Mouse (Mus musculus): ENCODE measurements around the gene Ankrd23.

Gene Ankrd23

GRCm38 (mm10) chr1:36545845-36546600 is 9.3 kb upstream of the Ankrd23 start:
- DNase-seq (ENCODE audit: low spot score in 2 of 2): peak; percentile 22 to 38

DNA sequence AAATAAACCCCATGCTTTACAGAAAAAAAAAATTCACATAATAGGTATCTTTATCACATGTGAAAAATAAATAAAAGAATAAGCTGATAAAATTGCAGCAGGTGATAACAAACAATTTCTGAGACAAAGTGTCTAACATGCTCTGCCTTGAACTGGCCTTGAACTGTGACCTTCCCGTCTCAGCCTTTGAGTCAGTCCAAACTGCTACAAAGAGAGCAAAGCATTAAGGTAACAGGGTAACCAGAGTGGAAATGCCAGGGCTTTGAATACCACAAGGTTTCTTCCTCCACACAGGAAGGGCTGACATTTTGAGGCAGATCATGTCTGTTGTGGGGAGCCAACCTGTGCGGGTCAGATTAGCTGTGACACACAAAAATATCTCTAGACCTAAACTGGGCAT is 8.7 kb upstream of the Ankrd23 start:
- no peak for DNase-seq (ENCODE audit: low spot score in 2 of 2)

- DNase-seq (ENCODE audit: low spot score in 2 of 2): no peak
These were observed 6.2 kb upstream of the Ankrd23 start for GRCm38 (mm10) chr1:36542925-36543324.

- no peak for DNase-seq (ENCODE audit: low spot score in 2 of 2)
These were observed 5.2 kb upstream of the Ankrd23 start for GRCm38 (mm10) chr1:36541844-36542243.

DNA sequence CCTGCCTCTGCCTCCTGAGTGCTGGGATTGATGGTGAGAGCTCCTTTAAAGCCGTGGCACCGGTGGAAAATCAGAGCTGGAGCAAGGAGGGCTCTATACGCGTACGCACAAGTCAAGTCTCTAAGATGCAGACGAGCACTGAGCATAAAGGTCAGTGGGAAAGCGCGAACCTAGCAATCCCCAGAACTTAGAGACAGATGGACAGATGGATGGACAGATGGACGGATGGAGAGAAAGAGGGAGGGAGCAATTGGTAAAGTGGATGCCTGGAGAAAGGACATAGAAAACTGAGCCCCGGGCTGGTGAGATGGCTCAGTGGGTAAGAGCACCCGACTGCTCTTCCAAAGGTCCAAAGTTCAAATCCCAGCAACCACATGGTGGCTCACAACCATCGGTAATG is 4.1 kb upstream of the Ankrd23 start:
- no peak for DNase-seq (ENCODE audit: low spot score in 2 of 2)

GRCm38 (mm10) chr1:36540132-36540531 is 3.4 kb upstream of the Ankrd23 start:
- DNase-seq (ENCODE audit: low spot score in 2 of 2): no peak

DNA sequence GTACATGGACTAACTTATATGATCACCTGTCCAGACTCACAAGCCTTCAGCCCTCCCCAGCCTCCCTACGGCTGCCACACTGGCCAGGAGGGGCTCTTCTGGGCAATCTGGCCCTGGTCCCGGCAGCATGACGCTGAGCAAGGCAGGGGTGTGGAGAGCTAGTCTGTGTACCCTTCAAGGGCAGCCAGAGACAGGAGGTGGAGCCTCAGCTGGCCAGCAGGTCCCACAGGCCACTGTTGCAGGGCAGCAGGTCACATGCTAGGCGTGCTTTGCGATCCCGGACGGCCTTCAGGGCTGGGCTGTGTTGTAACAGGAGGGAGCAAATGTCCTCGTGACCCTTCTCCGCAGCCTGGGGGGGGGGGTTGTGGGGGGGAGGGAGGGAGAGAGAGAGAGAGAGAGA is 2.5 kb upstream of the Ankrd23 start, which contains the start of gene Gm42417:
TSS of gene Gm42417 (minus strand) at position 244 of the 400 bp plus-strand sequence.
- no peak for DNase-seq (ENCODE audit: low spot score in 2 of 2)

DNA sequence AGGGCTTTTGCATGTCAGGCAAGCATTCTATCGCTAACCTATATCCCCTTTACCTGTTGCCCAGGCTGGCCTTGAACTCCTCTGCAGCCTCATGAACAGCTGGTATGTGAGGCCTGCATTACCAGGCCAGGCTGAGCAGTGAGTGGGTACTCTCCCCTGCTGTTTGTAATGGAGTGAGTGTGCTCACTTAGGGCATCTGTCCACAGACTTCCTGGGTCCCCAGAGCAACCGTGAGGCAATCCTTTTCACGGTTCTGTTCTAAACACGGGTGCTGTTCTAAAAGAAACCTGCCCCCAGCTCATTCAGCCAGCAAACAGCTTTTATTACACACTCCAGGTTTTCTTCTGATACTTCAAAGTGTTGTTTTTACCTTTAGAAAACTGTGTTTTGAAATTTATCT is 2.0 kb upstream of the Ankrd23 start:
- no peak for DNase-seq (ENCODE audit: low spot score in 2 of 2)

DNA sequence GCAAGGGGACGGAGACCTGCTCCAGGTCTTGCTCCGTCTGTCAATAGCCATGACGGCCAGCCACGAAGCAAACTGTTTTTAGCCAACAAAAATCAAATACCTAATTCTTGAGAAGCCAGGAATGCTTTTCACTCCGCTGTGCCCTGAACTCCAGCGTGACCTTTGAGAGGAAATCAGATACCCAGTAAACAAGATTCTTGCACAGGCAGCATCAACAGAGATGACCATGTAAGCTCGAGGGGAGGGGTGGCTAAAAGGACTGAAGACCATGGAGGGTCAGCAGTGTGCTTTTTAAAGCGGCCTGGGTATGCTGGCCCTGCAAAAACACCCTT is 320 bp downstream of the Ankrd23 start:
- no peak for DNase-seq (ENCODE audit: low spot score in 2 of 2)

DNA sequence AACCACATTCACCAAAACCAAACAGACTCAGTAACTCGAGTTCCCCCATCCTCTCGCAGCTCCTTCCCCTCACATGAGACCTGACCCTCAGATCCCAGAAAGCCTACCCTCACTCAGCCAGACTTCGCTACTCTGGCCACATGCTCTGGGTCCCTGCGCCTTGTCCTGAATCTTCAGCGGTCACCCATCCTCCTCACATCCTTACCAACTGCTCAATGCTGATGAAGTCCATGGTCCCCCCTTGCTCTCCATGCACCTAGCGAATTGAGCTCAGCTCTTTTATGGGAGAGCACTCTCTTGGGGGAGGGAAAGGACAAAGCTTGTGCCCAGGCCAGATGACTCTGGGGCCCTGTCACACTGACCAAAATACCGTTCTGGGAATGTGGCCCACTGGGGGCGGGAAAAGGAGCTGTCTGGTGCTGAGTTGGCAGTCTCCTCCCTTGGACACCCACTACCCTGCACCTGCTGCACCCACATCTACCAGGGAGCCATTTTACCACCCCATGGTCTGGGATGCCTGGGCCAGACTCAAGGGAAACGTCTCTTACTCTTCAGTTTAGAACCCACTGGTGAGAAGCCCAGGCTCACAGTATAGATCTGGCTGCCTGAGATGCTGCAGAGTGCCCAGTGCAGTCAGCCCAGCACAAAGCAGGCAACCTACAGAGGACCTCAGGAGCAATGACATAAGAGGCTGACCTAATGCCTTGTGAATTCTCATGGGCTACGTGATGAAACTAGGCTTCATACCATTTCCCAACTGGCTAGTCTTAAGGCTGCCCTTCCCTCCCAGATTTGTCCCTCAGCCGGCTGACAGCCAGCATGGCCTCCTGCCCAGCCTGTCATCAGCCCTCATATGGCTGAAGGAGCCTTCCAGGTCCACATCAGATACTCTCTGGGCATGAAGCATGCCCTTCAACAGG is 946 bp downstream of the Ankrd23 start:
- no peak for DNase-seq (ENCODE audit: low spot score in 2 of 2)

GRCm38 (mm10) chr1:36534595-36535058 is 2.1 kb downstream of the Ankrd23 start:
- no peak for DNase-seq (ENCODE audit: low spot score in 2 of 2)

GRCm38 (mm10) chr1:36533546-36533945 is 3.1 kb downstream of the Ankrd23 start:
- DNase-seq (ENCODE audit: low spot score in 2 of 2): no peak

GRCm38 (mm10) chr1:36531461-36531860 is 5.2 kb downstream of the Ankrd23 start:
- DNase-seq (ENCODE audit: low spot score in 2 of 2): no peak

- no peak for DNase-seq (ENCODE audit: low spot score in 2 of 2)
These were observed 5.7 kb downstream of the Ankrd23 start for GRCm38 (mm10) chr1:36530962-36531361.

- DNase-seq (ENCODE audit: low spot score in 2 of 2): no peak
These were observed 6.2 kb downstream of the Ankrd23 start for GRCm38 (mm10) chr1:36530485-36530884.

- no peak for DNase-seq (ENCODE audit: low spot score in 2 of 2)
These were observed 6.8 kb downstream of the Ankrd23 start for GRCm38 (mm10) chr1:36529875-36530274.

GRCm38 (mm10) chr1:36529274-36529673 is 7.4 kb downstream of the Ankrd23 start:
- no peak for DNase-seq (ENCODE audit: low spot score in 2 of 2)

- DNase-seq (ENCODE audit: low spot score in 2 of 2): no peak
These were observed 8.3 kb downstream of the Ankrd23 start for GRCm38 (mm10) chr1:36528351-36528750.

- DNase-seq (ENCODE audit: low spot score in 2 of 2): no peak
These were observed 9.8 kb downstream of the Ankrd23 start for GRCm38 (mm10) chr1:36526903-36527302.

DNA sequence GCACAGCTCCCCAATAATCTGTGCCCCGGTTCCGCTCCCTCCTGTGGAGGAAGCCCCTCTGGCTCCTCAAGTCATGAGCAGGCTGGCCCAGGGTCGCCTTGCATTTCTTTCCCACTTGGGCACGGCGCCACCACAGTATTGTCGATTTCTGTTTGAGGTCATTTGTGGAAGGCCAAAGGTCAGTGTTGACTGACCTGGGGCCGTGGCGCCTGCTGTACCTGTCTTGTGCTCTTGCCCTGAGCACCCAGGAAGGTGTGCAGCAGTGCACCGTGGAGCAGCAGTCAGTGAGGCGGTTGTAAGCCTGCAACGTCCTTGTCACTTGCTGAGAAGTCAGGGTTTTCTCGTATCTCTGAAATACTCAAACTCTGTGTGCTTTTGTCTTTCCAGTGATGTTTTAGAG is 10.9 kb downstream of the Ankrd23 start:
- no peak for DNase-seq (ENCODE audit: low spot score in 2 of 2)

DNA sequence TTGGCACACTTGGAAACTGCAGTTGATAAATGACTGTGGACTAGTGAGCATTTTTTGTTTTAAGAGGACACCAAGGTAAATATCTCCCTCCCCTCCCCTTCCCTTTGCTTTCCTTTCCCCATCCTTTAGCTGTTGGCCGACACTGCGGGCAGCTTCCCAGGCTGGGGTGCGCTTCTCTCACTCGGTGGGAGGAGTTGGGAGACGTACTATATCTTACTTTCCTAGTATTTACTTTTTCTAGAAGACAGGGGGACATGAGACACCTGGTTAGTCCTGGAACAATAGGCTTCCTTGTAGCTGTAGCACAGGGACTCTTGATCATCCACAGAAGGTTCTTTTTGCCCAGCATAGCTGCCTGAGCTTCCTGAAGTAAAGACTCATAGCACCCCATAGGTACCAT is 12.6 kb downstream of the Ankrd23 start:
- DNase-seq (ENCODE audit: low spot score in 2 of 2): no peak

DNA sequence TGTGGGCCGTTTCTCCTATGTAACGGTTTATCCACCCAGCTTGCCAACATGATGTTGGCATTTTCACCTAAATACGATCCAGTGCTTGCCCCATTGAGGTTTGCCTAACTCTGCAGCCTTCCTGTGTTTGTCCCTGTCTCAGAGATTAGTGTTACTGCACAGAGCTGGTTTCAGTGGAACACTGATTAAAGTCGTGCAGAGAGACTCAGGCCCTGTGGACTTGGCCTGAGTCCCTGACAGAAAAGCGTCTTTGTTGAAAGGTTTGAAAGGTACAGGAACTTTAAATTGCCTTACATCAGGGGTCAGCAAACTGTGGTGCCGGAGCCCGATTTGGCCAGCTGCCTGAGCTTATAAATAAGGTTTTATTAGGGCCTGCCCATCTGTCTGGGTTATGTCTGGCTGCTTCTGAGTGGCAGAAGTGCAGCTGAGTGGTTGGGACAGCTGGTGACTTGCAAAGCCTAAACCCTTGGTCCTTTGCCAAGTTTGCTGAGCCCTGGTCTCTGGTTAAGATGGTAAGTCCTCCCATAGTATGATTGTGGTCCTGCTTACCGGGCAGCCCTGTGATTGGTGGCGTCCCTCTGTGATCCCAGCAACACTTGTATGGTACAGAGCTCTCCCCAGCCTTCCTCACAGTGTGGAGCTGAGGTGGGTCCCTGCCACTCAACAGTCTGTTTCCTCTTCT is 13.2 kb downstream of the Ankrd23 start:
- no peak for DNase-seq (ENCODE audit: low spot score in 2 of 2)

All from spleen, postnatal 36 days (tissue).